Mouse (Mus musculus): ENCODE measurements around the gene Rfc4.

The Rfc4 gene

DNA sequence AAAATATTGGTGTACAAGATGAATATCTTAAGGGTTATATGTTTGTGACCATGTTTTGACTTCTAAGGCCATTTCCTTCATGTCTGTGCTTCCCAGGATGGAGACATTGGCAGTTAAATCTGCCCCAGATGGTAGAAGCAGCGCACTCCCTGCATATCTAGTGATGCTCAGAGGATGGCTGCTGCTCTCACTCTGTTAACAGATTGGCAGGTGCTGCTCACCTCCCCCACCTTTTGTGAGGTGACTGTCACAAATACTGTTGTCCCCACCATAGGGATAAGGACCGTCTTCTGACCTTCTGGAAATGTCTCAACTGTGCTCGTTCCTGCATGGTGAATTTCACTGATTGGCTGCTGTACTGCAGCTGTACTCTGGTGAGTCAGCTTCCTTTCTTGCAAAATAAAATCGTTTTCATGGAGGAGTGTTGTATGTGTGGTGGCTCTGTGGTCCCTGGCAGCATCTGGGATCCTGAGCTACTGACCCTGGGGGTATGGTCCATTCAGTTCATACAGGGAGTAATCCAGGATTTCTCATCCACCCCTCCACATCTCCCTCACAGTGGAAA lies 9.0 kb upstream of the Rfc4 start:
- in situ Hi-C loops (cut with MboI, MseI) = loop anchor here (5.0 kb wide), 1 partner anchor 44 kb away; no protein-coding TSS in a partner anchor

DNA sequence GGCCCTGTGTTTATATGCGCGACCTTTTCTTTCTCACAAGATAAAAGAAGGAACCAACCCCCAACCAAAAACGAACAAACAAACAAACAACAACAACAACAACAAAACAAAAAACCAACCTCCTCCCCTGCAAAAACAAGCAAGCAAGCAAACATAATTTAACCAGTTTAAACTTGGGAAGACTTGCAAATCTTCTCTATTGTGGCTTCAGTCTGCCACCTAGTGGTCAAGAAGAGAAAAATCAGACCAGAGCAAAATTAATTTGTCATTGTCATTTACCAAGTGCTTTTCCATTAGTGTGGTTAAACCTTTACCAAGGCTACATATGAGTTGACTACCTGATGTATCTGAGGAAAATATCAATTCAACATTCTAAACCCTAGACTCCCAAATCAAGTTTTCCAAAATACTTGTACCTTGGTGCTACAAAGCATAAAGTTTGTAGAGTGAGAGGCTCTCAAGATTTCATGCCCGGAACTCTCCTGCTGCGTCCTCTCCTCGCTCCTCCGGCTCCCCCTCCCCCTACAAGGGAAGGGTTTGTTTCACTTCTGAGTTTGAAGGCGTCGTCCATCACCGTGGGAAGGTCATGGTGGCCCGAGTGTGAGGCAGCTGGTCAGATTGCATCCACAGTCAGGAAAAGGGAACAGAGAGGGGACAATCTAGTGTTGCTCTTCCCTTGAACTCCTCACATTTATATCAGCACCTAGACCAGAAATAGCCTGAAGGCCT lies 8.0 kb upstream of the Rfc4 start:
- in situ Hi-C loops (cut with MboI, MseI) = loop anchor here (5.0 kb wide), 1 partner anchor 43 kb away; no protein-coding TSS in a partner anchor

DNA sequence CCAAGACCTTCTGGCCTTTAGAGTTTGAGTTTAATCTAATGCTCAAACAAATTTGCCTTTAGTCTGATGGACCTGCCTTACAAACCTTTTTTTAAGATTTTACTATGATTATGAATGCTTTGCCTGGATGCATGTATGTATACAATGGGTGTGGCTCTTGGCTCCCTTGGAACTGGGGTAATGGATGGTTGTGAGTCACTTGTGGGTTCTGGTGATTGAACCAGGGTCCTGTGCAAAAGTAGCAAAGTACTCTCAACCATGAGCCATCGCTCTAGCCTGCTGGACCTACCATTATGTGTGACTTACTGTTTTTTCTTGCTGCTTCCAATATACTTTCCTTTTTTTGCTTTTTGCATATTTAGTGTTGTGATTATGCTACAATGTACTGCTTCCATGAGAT lies 4.8 kb upstream of the Rfc4 start:
- in situ Hi-C loops (cut with MboI, MseI) = no loop called here

DNA sequence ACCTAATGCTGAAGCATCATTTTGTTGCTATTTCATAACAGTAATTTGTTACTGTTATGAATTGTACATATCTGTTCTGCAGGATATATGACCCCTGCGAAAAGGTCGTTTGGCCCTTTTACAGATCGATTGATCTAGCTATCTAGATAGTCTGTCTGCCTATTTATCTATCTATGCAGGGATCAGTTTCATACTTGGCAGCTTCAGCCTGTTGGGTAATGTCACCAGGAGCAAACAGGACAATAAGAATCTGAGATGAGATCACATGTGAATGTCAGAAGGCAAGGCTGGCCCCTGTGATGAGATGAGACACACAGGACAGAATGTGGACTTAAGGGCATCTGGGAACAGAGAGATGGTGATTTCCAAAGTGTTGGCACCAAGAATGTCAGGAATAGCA lies 2.8 kb upstream of the Rfc4 start:
- in situ Hi-C loops (cut with MboI, MseI) = no loop called here

DNA sequence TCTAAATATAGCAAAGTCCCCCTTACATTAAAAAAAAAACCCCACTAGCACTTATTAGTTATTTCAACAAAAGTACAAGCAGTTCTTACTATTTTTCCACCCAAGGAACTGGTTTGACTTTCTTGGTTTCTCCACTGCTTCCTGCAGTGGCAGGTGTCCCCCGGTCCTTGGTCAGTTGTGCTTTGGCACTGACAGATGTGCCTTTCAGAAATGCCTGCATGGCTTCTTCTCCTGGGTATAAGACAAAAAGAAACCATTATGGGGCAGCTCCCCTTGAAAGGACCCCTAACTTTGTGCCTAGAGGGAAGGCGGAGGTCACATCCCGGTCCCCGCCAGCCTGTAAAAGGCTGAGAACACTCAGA lies 245 bp downstream of the Rfc4 start:
- in situ Hi-C loops (cut with MboI, MseI) = no loop called here

DNA sequence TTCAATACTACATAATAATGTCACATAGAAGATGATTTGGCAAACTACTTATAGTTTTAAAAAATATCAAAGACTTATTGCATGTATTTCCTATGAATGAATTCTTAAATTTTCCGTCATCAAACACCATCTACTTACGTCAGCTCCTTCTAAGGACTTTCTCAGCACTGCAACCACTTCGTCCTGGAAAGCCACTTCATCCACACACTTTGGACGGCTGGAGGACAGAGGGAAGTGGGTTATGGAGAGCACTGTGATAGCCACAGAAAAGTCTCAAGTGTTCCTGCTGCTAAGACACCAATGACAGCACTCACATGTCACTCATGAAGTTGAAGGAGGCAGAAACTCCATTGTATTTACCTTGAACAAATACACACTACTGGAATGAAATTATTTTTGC lies 3.1 kb downstream of the Rfc4 start:
- in situ Hi-C loops (cut with MboI, MseI) = loop anchor here (25.0 kb wide), 1 partner anchor 862 kb away; the partner anchor contains the start of gene Tra2b

DNA sequence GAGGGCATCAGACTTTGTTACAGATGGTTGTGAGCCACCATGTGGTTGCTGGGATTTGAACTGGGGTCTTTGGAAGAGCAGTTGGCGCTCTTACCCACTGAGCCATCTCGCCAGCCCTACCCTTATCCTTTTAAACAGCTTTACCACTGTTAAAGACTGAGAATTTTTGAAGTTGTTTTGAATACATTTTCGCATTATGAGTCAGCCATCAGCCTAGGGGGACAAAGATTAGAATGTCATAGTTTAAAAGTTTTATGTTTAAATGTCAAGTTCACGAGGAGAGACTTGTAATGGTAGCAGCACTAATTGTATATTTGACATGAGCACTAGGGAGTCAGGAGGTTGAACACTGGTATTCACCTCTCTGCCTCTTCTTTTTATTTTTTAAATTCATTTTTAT lies 4.4 kb downstream of the Rfc4 start:
- in situ Hi-C loops (cut with MboI, MseI) = loop anchor here (25.0 kb wide), 1 partner anchor 861 kb away; the partner anchor contains the start of gene Tra2b

DNA sequence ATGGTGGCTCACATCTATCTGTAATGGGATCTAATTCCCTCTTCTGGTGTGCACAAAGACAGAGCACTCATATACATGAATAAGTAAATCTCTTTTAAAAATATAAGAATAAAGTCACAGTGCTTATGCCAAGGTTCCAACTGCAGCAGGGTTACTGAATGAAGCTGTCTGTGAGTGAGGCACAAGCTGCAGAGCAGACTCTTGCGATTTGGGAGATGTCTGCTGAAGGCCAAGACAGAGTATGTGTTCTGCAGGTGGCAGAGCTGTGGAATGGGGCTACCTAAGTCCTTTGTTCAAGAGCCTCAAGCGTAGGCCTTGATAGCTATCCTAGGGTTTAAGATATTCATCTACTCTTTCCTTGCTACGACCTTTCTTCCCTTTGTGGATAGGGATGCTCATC lies 5.1 kb downstream of the Rfc4 start:
- in situ Hi-C loops (cut with MboI, MseI) = loop anchor here (25.0 kb wide), 1 partner anchor 860 kb away; the partner anchor contains the start of gene Tra2b

DNA sequence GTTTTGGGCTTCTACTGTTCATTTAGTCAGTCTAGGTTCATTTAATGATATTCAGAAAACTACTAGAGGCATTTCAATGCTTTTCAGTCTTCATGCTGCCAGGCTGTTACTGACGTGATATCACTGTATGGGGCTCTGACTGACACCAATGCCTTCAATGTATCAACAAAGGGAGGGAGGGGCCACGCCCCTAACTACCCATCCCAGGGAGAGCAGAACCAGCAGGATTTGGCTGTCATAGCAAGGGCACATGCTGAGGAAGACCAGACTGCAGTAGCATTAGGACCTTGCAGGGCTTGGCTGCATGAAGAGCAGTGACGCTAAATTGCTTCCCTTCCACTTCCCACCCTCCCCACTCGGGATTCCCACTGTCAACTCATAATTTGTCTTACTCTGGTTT lies 10.4 kb downstream of the Rfc4 start:
- in situ Hi-C loops (cut with MboI, MseI) = loop anchor here (25.0 kb wide), 1 partner anchor 855 kb away; the partner anchor contains the start of gene Tra2b

DNA sequence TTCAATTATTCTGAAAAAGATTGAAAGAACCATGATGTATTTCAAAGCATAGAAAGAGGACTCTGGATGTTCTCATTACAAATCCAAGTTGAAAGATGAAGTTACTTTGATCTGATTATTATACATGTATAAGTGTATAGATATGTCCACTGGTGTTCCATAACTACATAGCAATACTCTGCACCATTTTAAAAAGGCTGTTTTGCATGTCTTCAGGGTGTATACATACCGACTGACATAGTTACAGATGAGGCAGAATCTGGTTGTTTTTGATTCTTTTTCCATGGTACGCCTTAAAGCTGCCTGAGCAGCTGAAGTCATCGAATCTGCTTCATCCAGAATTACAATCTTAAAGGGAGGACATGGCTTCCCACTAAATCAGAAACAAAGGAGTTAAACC lies 12.1 kb downstream of the Rfc4 start:
- in situ Hi-C loops (cut with MboI, MseI) = loop anchor here (25.0 kb wide), 1 partner anchor 853 kb away; the partner anchor contains the start of gene Tra2b

DNA sequence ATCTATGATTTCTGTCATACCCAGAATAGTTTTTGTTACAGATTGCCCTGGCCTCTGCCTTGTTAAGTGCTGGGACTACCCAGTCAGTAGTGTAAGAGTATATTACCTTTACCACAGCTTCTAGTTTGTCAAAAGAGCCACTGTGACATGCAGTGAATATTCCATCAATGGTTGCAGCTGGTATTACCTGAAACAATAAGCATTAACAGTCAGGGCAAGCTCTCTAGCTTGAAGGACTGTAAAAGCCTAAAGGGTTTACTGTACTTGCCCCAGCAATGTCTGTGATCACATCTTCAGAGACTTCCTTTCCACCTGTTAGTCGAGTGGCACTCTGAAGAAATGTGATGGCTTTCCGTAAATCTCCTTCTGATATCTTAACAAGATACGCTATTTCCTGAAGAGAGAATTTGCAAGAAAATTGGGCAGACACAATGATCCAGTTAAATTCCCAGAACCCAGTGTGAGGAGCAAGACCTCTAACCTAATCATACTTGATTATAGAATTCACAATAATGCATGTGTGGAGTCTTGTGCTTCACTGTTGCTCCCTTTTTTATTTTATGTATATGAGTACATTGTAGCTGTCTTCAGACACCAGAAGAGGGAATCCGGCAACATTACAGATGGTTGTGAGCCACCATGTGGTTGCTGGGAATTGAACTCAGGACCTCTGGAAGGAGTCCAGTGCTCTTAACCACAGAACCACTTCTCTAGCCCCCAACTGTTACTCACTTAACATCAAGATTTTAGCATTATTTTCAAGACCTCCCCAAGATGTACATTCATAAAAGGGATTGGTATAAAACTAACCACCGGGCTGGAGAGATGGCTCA lies 13.0 kb downstream of the Rfc4 start:
- in situ Hi-C loops (cut with MboI, MseI) = loop anchor here (5.0 to 25.0 kb wide), 2 partner anchors 58 to 852 kb away; partner anchors contain the start of gene Tra2b

DNA sequence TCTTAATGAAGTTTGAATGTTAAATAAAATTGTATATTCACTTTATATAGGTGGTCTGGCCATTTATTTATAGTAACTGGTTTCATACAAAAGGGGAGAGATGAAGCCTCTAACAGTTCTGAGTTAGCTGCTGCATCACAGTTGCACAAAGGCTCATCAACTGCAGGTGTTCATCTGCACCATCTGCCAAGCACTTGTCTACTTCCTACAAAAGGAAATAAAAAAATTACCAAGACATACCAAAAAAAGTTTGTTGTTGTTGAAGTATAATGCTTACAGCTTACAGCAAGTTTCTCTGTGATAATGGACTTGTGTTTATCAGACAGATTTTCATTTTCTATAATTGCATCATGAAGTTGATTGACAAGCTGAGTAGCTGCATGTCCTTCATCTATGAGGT lies 13.6 kb downstream of the Rfc4 start:
- in situ Hi-C loops (cut with MboI, MseI) = loop anchor here (5.0 to 25.0 kb wide), 2 partner anchors 58 to 852 kb away; partner anchors contain the start of gene Tra2b

DNA sequence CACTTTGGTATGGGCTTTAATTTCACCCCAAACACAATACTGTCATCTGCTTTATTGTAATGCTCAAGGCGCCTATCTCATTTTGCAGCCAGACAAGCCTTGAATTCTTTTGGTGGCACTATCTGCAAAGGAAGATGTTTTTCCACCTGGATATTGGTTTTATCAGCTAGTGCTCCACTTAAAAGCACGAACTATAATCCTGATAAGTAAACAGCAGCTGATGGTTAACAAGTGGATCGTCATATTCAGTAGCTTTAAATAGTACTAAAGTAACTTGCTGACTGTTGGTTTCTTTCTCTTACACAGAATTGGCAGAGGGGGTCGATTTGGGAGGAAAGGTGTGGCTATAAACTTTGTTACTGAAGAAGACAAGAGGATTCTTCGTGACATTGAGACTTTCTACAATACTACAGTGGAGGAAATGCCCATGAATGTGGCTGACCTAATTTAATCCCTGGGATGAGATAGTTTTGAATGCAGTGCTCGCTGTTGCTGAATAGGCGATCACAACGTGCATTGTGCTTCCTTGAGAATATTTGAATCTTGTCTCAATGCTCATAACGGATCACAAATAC lies 14.6 kb downstream of the Rfc4 start:
- in situ Hi-C loops (cut with MboI, MseI) = loop anchor here (5.0 to 25.0 kb wide), 2 partner anchors 59 to 851 kb away; partner anchors contain the start of gene Tra2b

DNA sequence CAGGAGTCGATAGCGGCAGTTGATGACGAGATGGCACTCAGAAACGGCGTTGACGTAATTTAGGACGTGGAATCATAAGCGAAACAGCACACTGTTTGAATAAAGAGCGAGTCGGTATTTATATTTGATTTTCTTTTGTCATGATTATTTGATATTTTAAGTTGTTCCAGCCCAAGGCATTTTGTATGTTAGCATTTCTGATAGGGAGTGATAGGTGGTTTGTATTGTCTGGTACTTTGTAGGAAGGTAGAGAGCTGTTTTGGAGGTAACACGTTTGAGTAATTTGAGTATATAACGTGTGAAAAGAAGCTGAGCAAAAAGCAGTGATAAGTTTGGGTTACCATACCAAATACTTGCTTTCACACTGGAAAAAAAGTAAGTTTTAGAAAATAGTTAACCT lies 15.2 kb downstream of the Rfc4 start:
- in situ Hi-C loops (cut with MboI, MseI) = loop anchor here (5.0 to 25.0 kb wide), 2 partner anchors 60 to 850 kb away; partner anchors contain the start of gene Tra2b

DNA sequence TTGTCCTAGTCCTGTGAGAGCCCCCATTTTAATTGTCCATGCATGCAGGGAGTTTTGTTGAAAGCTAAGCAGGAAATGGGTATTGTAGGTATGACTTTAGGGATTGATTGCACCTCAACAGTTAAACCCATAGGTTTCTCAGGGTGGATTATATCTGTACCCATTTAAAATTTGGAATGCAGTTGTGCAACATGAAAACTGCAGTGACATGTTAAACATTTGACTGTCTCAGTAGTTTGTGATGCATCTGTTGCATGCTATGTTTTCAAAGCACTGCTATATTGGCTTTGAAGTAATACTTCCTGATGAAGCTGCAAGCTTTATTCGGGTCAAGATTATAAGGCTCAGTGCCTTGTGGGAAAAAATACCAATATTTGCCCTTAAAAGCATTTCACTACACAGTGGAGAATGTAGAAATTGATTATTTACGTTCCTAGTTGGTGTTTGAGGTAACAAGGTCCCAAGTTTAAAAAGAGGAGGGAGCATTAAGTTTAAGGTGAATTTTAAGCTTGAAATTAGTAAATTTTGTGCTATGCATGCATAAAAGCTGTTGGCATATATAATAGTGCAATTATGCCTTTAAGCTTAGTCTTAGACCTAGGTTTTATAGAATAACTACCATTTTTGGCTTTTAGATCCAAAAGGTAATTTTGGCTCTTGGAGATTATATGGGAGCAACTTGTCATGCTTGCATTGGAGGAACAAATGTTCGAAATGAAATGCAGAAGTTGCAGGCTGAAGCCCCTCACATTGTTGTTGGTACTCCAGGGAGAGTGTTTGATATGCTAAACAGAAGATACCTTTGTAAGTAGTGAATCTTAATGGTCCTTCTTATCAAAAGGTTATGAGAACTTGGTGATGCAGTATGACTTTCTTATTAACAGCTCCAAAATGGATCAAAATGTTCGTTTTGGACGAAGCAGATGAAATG lies 17.9 kb downstream of the Rfc4 start:
- in situ Hi-C loops (cut with MboI, MseI) = loop anchor here (5.0 to 25.0 kb wide), 2 partner anchors 63 to 847 kb away; partner anchors contain the start of gene Tra2b

DNA sequence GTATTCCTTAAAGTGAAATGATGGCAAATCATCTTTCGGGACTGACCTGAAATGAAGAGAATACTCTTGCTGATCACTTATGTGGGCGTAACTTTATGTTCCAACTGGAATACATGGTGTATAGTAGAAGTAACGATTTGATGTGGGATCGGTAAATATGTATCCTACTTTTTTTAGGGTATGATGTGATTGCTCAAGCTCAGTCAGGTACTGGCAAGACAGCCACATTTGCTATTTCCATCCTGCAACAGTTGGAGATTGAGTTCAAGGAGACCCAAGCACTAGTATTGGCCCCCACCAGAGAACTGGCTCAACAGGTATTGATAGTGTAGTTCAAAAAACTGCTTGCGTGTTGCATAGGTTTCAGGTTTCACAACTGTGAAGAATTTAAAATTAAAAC lies 18.6 kb downstream of the Rfc4 start:
- in situ Hi-C loops (cut with MboI, MseI) = loop anchor here (25.0 kb wide), 1 partner anchor 847 kb away; the partner anchor contains the start of gene Tra2b

DNA sequence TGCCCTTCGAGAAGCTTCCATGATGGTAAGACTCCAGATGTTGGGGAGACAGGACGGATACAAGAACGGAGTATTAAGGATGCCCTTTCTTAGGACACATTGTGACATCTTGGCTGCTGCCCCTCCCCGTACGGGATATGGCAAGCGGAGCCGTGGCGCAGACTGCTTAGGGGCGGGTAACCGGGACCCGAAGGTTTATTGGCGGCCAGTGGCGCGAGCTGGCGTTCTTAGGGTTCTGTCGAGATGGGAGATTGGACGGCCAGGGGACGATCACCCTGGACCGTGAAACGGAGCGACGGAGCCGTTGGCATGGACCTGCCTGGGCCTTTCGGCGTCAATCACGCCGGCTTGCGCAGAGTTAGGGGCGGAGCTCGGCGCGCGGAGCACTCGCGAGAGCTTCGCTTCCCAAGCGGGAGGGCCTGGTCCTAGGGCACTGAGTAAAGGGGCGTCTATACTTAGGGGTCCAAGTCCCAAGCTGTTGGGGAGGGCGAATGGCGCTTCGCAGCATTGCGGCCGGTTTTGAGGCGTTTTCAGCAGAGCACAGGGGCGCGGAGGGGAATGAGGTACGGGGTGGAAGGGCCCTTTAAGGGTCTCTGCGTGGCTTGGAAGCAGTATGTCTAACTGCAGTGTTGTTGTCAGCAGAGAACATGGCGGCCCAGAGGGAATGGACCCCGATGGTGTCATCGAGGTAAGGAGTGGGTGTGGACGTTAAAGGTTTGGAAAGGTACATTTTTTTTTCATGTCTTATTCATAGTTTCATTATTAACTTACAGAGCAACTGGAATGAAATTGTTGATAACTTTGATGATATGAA lies 19.4 kb downstream of the Rfc4 start:
- in situ Hi-C loops (cut with MboI, MseI) = loop anchor here (25.0 kb wide), 1 partner anchor 846 kb away; the partner anchor contains the start of gene Tra2b

DNA sequence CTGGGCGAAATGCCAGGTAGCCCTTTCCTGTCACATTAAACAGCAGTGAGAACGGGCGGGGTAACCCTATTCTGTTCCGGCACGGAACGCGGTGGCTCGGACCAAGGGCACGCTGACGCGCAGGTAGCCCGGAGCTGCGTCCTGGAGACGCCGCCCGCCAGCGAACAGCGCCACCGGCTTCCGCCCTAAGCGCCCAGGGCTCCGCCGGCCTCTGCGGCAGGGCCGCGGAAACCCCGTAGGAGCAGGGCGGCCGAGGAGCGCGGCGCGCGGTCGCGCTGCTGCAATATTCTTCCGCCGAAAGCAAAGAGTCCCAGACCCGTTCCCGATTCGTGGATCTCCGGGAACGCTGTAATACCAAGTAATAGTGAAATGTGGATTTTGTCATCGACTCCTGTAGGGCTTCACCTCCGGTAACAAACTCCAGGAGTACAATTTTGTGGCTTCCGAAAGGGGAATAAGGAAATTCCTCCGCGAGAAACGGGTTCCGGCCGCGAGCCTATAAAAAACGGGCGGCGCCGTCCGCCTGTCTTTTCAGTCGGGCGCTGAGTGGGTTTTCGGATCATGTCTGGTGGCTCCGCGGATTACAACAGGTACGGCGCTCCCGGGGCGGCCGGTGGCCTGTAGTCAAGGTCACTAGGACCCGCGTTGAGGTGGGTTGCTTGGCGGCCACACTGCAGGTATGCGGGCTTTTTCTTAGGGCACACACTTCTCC lies 20.1 kb downstream of the Rfc4 start, which contains the start of gene Eif4a2:
Eif4a2 (plus strand) TSS at position 214 of the 712 bp plus-strand sequence.
- in situ Hi-C loops (cut with MboI, MseI) = loop anchor here (25.0 kb wide), 1 partner anchor 845 kb away; the partner anchor contains the start of gene Tra2b
